In the genomic region with DNA sequence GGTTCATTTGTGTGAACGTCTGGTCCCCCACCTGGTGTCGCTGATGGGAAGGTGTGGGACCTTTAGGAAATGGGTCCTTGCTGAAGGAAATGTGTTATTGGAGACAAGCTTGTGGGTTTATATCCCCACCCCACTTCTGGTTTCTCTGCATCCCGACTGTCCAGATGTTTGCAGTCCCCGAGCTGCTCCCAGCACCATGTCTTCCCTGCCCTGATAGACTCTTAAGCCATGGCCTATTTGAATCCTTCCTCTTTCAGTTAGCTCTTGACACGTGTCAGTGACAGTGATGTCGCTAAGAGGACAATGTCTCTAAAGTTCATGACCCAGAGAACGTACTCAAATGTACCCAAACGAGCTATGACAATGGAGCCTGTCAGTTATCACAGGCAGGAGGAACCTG, we compare ENCODE assay signal across 14 mouse cellular contexts.
"Had no signal": no experiment of that assay in that cellular context is flagged by ENCODE, and none has a peak within 500 bp of the region (broad histone marks: within the 10 kb centered on the region; RNA-seq: fewer than 3 reads in every experiment).

No protein-coding gene starts in this region.

- DNase-seq: lung, adult 18-20 months; lung, postnatal 14 days; lung, postnatal 36 days; right cerebral cortex, postnatal 4 days; spleen, adult 18-20 months; thymus, adult 18-20 months; thymus, postnatal 14 days; thymus, postnatal 36 days had no signal

- H3K4me3 ChIP-seq: lung, embryonic 15.5 days; megakaryocyte, embryonic 14.5 days; midbrain, embryonic 13.5 days; midbrain, embryonic 15.5 days; neural tube, embryonic 12.5 days had no signal

- H3K4me1 ChIP-seq: lung, embryonic 15.5 days had no signal

- ATAC-seq: lung, postnatal 0 days; midbrain, embryonic 13.5 days; midbrain, embryonic 15.5 days had no signal
